Mouse (Mus musculus) testis, postnatal 10 days (tissue): ENCODE data around the gene Hmg20a.
A peak's percentile ranks its signal among the peaks of the same experiment; 100 is the strongest.

Experiments
- DNase-seq: peaks from one replicate; pipeline ENCODE4 v3.0.0; 2021; ENCODE audit warnings: low spot score

The Hmg20a gene

DNA sequence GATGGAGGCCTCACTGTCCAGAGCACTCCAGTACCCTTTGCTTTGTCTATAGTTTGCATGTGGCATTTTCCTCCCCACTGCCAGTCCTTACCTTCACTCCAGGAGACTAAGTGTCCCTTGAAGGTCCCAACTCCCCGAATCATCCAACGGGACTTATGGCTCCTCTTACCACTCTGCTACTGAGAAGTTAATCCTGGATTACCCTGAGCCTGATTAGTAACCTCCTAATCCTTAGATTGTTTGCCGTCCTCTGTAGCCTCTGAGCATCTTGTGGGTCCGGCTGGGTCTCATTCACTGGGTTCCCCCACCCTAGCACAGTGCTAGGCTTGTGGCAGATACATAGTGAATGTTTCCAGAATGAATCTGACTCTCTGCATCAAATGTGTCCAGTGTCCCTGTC, 109.5 kb downstream of the Hmg20a start:
- no peak for DNase-seq

DNA sequence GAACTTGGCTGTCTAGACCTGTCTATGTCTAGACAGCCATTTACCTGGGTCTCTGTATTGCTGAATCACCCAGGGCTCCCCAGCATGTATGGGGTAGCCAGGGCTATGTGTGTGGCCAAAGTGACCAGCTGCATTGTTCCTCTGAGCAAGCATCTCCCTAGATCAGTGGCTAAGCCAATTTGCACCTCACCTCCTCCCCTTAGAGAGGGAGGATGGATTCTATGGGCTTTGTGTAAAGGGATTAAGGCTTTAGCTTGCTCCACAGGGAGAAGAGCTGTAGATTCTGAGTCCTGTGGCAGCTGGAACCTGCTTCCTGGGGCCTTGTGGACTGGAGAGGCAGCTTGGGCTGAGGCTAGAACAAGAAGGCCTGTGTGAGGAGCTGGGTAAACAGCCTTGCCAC, 113.6 kb downstream of the Hmg20a start:
- no peak for DNase-seq

DNA sequence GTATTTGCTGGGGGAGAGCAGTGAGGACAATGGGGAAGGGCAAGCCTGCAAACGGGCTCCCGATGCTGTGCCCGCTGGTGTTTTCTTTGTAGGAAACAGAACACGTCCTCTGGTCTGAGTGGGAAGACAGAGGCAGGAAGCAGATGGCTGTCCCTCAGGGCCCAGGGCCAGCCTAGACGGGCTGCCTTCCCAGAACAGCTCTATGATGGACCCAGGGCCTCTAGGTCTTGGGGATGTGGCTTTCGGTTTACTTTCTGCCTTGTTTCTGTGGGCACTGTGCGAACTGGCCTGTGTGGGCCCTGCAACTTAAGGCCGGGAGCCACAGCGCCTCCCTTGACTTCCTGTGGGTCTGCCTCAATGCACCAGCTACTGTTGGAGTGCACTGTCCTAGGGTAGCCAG, 115.5 kb downstream of the Hmg20a start:
- no peak for DNase-seq

DNA sequence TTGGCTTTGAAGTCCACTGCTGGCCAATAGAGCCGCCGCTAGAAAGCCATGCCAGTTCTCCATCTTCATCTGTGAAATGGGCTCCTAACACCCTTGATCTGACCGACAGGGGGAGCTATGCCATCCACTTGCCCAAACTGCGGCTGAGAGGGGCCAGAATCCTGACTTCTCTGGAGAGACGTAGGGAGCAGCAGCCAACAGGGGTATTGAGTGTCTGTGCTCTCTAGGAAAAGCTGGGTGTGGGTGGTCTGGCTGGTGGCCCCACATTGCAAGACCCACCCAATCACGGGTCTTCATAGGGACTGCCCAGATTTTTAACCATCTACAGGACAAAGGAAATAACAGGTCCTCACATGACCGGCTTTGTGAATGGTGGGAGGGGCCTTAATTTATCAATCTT, 116.3 kb downstream of the Hmg20a start:
- DNase-seq: peak; percentile 56

DNA sequence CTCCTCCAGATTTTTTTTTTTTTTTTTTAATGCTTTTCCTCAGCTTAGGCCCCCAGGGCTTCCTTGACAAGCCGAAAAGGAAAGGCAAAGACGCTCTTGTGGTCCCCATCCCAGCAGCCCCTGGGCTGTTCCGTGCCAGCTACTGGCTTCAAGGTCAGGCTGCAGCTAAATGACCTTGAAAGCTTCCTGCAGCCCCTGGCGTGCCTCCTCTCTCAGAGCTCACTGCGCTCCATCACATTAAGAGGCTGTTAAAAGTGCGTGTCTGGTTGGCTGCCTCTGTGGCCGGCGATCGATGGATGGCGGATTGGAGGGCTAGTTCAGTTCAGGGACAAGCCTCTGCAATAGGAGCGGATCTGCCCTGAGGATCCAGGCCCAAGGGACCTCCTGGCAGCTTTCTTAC, 117.0 kb downstream of the Hmg20a start:
- DNase-seq: no peak

DNA sequence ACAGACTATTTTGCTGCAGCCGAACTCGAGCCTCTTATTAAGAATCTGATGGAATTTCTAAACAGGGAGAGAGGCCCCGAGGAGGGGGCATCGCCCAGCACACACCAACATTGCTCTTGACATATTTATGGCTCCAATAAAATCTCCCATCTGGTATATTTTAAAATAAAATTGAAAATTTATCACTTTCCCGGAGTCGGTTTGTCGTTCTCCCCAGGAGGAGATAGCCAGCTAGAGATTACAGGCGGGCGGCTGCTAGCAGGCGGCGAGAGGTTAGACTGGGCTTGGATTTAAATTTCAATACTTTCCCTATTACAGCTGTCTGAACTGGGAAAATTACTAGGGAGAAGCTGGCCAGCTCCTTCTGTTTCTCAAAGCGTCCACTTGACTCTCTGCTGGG, 121.6 kb downstream of the Hmg20a start:
- no peak for DNase-seq

DNA sequence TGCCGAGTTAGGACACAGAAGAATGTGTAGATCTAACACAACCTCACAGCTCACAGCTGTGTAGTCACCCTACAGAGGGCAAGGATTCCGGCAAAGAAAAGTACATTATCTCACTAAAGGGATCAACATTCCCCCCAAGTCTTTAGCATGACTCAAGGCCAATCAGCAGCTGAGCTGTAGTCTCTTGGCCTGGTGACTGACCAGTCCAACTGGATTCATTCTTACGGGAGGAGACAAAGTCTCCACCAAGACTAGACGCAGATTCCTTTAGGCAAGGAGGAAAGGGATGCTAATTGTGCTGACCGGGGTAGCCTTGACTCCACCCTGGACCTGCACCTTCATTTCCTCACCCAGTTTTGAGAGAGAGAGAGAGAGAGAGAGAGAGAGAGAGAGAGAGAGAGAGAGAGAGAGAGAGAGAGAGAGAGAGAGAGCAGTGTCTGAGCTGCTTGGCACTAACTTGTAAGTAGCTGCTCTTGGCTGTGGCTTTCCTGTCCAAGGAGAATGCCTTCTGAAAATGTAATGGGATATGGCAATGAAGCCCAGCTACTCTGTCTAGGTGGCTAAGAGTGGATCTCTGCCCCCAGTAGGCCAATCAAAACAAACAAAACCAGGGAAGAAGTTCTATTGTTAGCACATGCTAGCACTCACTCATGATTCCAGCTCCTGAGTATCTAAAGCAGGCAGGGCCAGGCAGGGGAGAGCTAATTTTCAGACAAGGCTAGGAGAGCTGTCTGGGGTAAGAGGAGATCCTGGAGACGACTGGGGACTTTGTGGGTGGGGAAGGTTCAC, 126.5 kb downstream of the Hmg20a start:
- DNase-seq: no peak
